In genomic region chr2:164436961-164437360, GRCm38 (mm10) we compare ENCODE assay signal across 9 mouse cellular contexts. TPM values are rescaled to one million over a fixed set of nuclear protein-coding genes. Genes with fewer than 3 reads are reported as not detected.
A peak's percentile ranks its signal among the peaks of the same experiment; 100 is the strongest.
DNase-seq lines count a peak whose midpoint lies in the region; ATAC-seq and TF ChIP-seq lines count a peak whose summit lies in the region.
"Had no signal": no experiment of that assay in that cellular context is flagged by ENCODE, and none has a peak within 500 bp of the region (broad histone marks: within the 10 kb centered on the region; RNA-seq: fewer than 3 reads in every experiment).

No protein-coding gene starts in this region.

- WGBS in heart, embryonic 10.5 days = 34% methylated on average over 3 of the region's 3 CpGs
- WGBS in embryonic facial prominence, embryonic 12.5 days = 41% methylated on average over 3 of the region's 3 CpGs
- 55% methylated on average over 3 of the region's 3 CpGs for WGBS in lung, postnatal 0 days

- 0 out of 2 replicates have a peak overlapping the region, but pooled peaks have one; percentile 11 for H3K4me2 ChIP-seq in embryonic facial prominence, embryonic 12.5 days (replicated peaks)
- H3K4me2 ChIP-seq in lung, postnatal 0 days (replicated peaks; ENCODE audit: low read depth, low read length) = peak overlapping the region; percentile 28

- H3K9me3 ChIP-seq in heart, embryonic 10.5 days = no peaks in the 10 kb centered on the region
- H3K9me3 ChIP-seq in embryonic facial prominence, embryonic 12.5 days = no peaks in the 10 kb centered on the region
- H3K9me3 ChIP-seq in lung, postnatal 0 days (ENCODE audit: low read length) = no peaks in the 10 kb centered on the region
- H3K9me3 ChIP-seq: G1E had no signal

- no peak for TF ChIP-seq CTCF in lung, postnatal 0 days (IDR thresholded peaks at IDR 0.05)

- TF ChIP-seq EP300 in lung, postnatal 0 days (IDR thresholded peaks at IDR 0.05) = no peak

- no peak overlapping the region for H3K9ac ChIP-seq in embryonic facial prominence, embryonic 12.5 days
- no peak overlapping the region for H3K9ac ChIP-seq in lung, postnatal 0 days (replicated peaks; ENCODE audit: low read depth)

- ATAC-seq in embryonic facial prominence, embryonic 12.5 days (ENCODE audit: insufficient number of reproducible peaks, insufficient read depth, low FRiP score, low TSS enrichment) = no peak
- peak; percentile 21 for ATAC-seq in lung, postnatal 0 days

- DNase-seq in heart, embryonic 10.5 days (ENCODE audit: low spot score) = no peak
- DNase-seq in heart, postnatal 14 days = no peak
- DNase-seq in kidney, adult 9 months = peak; percentile 86
- peak; percentile 66 for DNase-seq in lung, postnatal 0 days (ENCODE audit: low spot score)
- DNase-seq in thymus, postnatal 25 days = no peak
- DNase-seq in cerebellum, postnatal 36 days = no peak
- DNase-seq in urinary bladder, adult 2 months (ENCODE audit: low spot score) = no peak

- peaks cover 16% of the 10 kb centered on the region; the same call in 1 of the 2 replicates for H3K27me3 ChIP-seq in heart, embryonic 10.5 days (ENCODE audit: insufficient read depth, poor library complexity, severe bottlenecking)
- peaks cover 5% of the 10 kb centered on the region; the same call in 1 of the 2 replicates for H3K27me3 ChIP-seq in embryonic facial prominence, embryonic 12.5 days
- H3K27me3 ChIP-seq in lung, postnatal 0 days (replicated peaks; ENCODE audit: insufficient read depth, low read length) = no peaks in the 10 kb centered on the region

- no peaks in the 10 kb centered on the region for H3K36me3 ChIP-seq in heart, embryonic 10.5 days
- H3K36me3 ChIP-seq in embryonic facial prominence, embryonic 12.5 days = no peaks in the 10 kb centered on the region
- H3K36me3 ChIP-seq in lung, postnatal 0 days (ENCODE audit: insufficient read depth, low read length) = no peaks in the 10 kb centered on the region
- H3K36me3 ChIP-seq: G1E had no signal

- no peak overlapping the region for H3K4me3 ChIP-seq in heart, embryonic 10.5 days
- H3K4me3 ChIP-seq in embryonic facial prominence, embryonic 12.5 days = no peak overlapping the region
- no peak overlapping the region; the same call in 1 of the 2 replicates for H3K4me3 ChIP-seq in lung, postnatal 0 days (ENCODE audit: low read depth, low read length)

- H3K27ac ChIP-seq in heart, embryonic 10.5 days = peak overlapping the region; percentile 77
- peak overlapping the region; percentile 14 for H3K27ac ChIP-seq in embryonic facial prominence, embryonic 12.5 days
- H3K27ac ChIP-seq in lung, postnatal 0 days (ENCODE audit: low read length) = peak overlapping the region; percentile 51; the same call in 1 of the 2 replicates

- intact Hi-C loops in heart, postnatal 14 days (cut with DNase I) = no loop called here

- H3K4me1 ChIP-seq in heart, embryonic 10.5 days = peaks cover 85% of the 10 kb centered on the region
- peaks cover 73% of the 10 kb centered on the region for H3K4me1 ChIP-seq in embryonic facial prominence, embryonic 12.5 days
- peaks cover 47% of the 10 kb centered on the region for H3K4me1 ChIP-seq in lung, postnatal 0 days (ENCODE audit: insufficient read depth, low read depth, low read length)

RNA-seq across cellular contexts. Expression of gene Sdc4, which starts 6.7 kb away (rescaled TPM):
- 37.3 and 37.8 TPM in 2 replicates for polyA plus RNA-seq in heart, embryonic 10.5 days (2016; fragmentation: Nextera tagmentation; extraction: Ambion mirVana)
- 10 to 100 TPM; 20.0 to 27.0 TPM for total RNA-seq in heart, postnatal 14 days (2021)
- 42.6 and 44.4 TPM in 2 replicates for polyA plus RNA-seq in embryonic facial prominence, embryonic 12.5 days (2016; fragmentation: Nextera tagmentation; extraction: Ambion mirVana)
- 217 and 289 TPM in 2 replicates for polyA plus RNA-seq in lung, postnatal 0 days (2015; fragmentation: Nextera tagmentation; extraction: Ambion mirVana)
- 150 and 162 TPM in 2 replicates for polyA plus RNA-seq in urinary bladder, adult 2 months (2012; rRNA removed)
- polyA plus RNA-seq: G1E had no signal

RNA-seq across cellular contexts. Expression of gene Sys1, which starts 19.8 kb away (rescaled TPM):
- 41.2 and 52.5 TPM in 2 replicates for polyA plus RNA-seq in heart, embryonic 10.5 days (2016; fragmentation: Nextera tagmentation; extraction: Ambion mirVana)
- total RNA-seq in heart, postnatal 14 days (2021) = 10 to 100 TPM; 21.2 to 21.9 TPM
- 65.4 and 66.8 TPM in 2 replicates for polyA plus RNA-seq in embryonic facial prominence, embryonic 12.5 days (2016; fragmentation: Nextera tagmentation; extraction: Ambion mirVana)
- 63.5 and 66.2 TPM in 2 replicates for polyA plus RNA-seq in lung, postnatal 0 days (2015; fragmentation: Nextera tagmentation; extraction: Ambion mirVana)
- 38.9 and 45.9 TPM in 2 replicates for polyA plus RNA-seq in urinary bladder, adult 2 months (2012; rRNA removed)

RNA-seq across cellular contexts. Expression of gene Gm20458, which starts 23.8 kb away (rescaled TPM):
- 10.3 and 11.7 TPM in 2 replicates for polyA plus RNA-seq in heart, embryonic 10.5 days (2016; fragmentation: Nextera tagmentation; extraction: Ambion mirVana)
- 1 to 10 TPM; 3.0 to 5.3 TPM for total RNA-seq in heart, postnatal 14 days (2021)
- polyA plus RNA-seq in embryonic facial prominence, embryonic 12.5 days (2016; fragmentation: Nextera tagmentation; extraction: Ambion mirVana) = 6.1 and 6.5 TPM in 2 replicates
- 23.5 and 32.9 TPM in 2 replicates for polyA plus RNA-seq in lung, postnatal 0 days (2015; fragmentation: Nextera tagmentation; extraction: Ambion mirVana)
- 3.0 and 4.4 TPM in 2 replicates for polyA plus RNA-seq in urinary bladder, adult 2 months (2012; rRNA removed)

RNA-seq across cellular contexts. Expression of gene Matn4, which starts 32.0 kb away (rescaled TPM):
- polyA plus RNA-seq in heart, embryonic 10.5 days (2016; fragmentation: Nextera tagmentation; extraction: Ambion mirVana) = 0.76 and 1.2 TPM in 2 replicates
- 1 to 10 TPM; 1.2 to 1.5 TPM for total RNA-seq in heart, postnatal 14 days (2021)
- polyA plus RNA-seq in embryonic facial prominence, embryonic 12.5 days (2016; fragmentation: Nextera tagmentation; extraction: Ambion mirVana) = 36.2 and 43.9 TPM in 2 replicates
- 71.4 and 81.2 TPM in 2 replicates for polyA plus RNA-seq in lung, postnatal 0 days (2015; fragmentation: Nextera tagmentation; extraction: Ambion mirVana)
- polyA plus RNA-seq in urinary bladder, adult 2 months (2012; rRNA removed) = 3.1 and 3.4 TPM in 2 replicates
- polyA plus RNA-seq: G1E had no signal

RNA-seq across cellular contexts. Expression of gene Rbpjl, which starts 34.0 kb away (rescaled TPM):
- polyA plus RNA-seq in heart, embryonic 10.5 days (2016; fragmentation: Nextera tagmentation; extraction: Ambion mirVana) = 0.02 and 0.08 TPM in 2 replicates
- total RNA-seq in heart, postnatal 14 days (2021) = not detected
- 0.46 and 0.53 TPM in 2 replicates for polyA plus RNA-seq in embryonic facial prominence, embryonic 12.5 days (2016; fragmentation: Nextera tagmentation; extraction: Ambion mirVana)
- polyA plus RNA-seq in lung, postnatal 0 days (2015; fragmentation: Nextera tagmentation; extraction: Ambion mirVana) = 29.7 and 42.6 TPM in 2 replicates
- polyA plus RNA-seq in urinary bladder, adult 2 months (2012; rRNA removed) = 0.01 TPM in 1 of 2 replicates, not detected in the other
- polyA plus RNA-seq: G1E had no signal

Comparison
In these comparisons a context has a peak if more than half of its experiments do, and no peak if none do; other contexts are left out.
1. DNase-seq: peak in kidney, adult 9 months (single experiment) and lung, postnatal 0 days (single experiment); none in heart, embryonic 10.5 days (single experiment), heart, postnatal 14 days (0 of 2), thymus, postnatal 25 days (single experiment), cerebellum, postnatal 36 days (0 of 2) and urinary bladder, adult 2 months (single experiment).
2. H3K27ac ChIP-seq: peak in every context shown above with its lines; median percentile 77 in heart, embryonic 10.5 days; 51 in lung, postnatal 0 days; 14 in embryonic facial prominence, embryonic 12.5 days.